Mouse (Mus musculus): ENCODE measurements around the gene Gli2. TPM values are rescaled to one million over a fixed set of nuclear protein-coding genes. Genes with fewer than 3 reads are reported as not detected.

Gene Gli2
- polyA plus RNA-seq, 1 experiment from 2014 or later = 4.0 TPM

DNA sequence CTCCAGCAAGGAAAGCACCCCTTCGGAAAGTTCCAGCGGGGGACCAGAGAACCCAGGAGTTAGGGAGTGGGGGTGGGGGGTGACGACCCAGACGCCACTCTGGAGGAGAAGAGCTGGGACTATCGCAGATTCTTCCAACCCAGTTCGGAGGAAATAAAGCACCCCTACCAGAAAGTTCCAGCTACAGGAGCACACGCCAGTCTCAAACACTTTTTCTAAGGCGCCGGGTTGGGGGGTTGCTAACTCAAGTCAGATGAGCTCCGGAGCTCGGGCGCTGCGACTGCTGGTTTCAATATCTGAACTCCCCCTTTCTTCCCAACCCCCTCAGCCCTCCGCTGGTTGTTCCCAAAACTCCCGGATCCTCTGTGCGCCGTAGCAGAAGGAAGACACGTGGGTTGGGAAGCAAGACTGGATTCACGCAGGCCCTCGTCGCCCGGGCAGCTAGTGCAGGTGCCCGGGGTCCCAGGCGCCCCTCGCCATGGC, 494 bp upstream of the Gli2 start:
- ATAC-seq = peak; percentile 31
- peak overlapping the region; percentile 59 for H3K9ac ChIP-seq (replicated peaks; ENCODE audit: low read depth, low read length)
- no peaks in the 10 kb centered on the region for H3K36me3 ChIP-seq (ENCODE audit: control insufficient read depth, insufficient read depth)
- peak overlapping the region; percentile 53 for H3K4me3 ChIP-seq (replicated peaks; ENCODE audit: low read length)
- H3K27me3 ChIP-seq (replicated peaks; ENCODE audit: control insufficient read depth, insufficient read depth, low read length) = no peaks in the 10 kb centered on the region
- H3K4me1 ChIP-seq (replicated peaks; ENCODE audit: control insufficient read depth, insufficient read depth, low read length) = peaks cover 43% of the 10 kb centered on the region
- WGBS = 0% methylated on average over 25 of the region's 25 CpGs
- no peaks in the 10 kb centered on the region for H3K9me3 ChIP-seq (ENCODE audit: control insufficient read depth, low read length)
- peak overlapping the region; percentile 93 for H3K4me2 ChIP-seq (ENCODE audit: low read length)
- peak overlapping the region; percentile 79 for H3K27ac ChIP-seq (ENCODE audit: low read length)

DNA sequence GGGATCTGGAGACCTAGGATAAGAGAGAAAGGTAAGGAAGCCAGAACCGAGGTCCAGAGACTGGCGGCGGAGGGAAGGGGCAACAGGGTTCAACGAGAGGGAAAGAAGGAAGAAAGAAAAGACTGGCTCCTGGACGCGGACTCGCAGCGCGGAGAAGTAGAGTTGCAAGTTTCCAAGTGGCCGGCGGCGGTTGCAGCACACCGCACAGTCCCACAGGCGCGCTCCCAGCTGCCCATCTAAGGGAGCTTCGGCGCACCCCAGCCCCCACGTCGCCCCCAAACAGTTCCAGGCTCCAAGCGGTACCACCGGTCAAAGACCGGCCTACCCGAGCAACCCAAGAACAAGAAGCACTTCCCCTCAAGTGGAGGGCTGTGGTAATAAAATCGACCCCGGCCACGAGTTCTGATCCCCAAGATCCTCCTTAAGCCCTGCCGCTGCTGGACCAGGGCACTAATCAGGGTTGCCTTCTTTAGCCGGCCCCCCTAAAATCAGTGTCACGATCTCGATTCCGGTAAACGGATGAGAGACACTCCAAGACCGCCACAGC, 715 bp downstream of the Gli2 start:
- Histone ChIP-seq H3K27ac (ENCODE audit: low read length) (peak overlapping the region; percentile 79), H3K27me3 (replicated peaks; ENCODE audit: control insufficient read depth, insufficient read depth, low read length) (no peaks in the 10 kb centered on the region), H3K36me3 (ENCODE audit: control insufficient read depth, insufficient read depth) (no peaks in the 10 kb centered on the region), H3K4me3 (replicated peaks; ENCODE audit: low read length) (peak overlapping the region; percentile 53), H3K4me1 (replicated peaks; ENCODE audit: control insufficient read depth, insufficient read depth, low read length) (peaks cover 50% of the 10 kb centered on the region), H3K9ac (replicated peaks; ENCODE audit: low read depth, low read length) (peak overlapping the region; percentile 58), H3K4me2 (ENCODE audit: low read length) (peak overlapping the region; percentile 93), H3K9me3 (ENCODE audit: control insufficient read depth, low read length) (no peaks in the 10 kb centered on the region)
- ATAC-seq = no peak
- whole genome bisulfite sequencing = under 1% methylated on average over 33 of the region's 33 CpGs

DNA sequence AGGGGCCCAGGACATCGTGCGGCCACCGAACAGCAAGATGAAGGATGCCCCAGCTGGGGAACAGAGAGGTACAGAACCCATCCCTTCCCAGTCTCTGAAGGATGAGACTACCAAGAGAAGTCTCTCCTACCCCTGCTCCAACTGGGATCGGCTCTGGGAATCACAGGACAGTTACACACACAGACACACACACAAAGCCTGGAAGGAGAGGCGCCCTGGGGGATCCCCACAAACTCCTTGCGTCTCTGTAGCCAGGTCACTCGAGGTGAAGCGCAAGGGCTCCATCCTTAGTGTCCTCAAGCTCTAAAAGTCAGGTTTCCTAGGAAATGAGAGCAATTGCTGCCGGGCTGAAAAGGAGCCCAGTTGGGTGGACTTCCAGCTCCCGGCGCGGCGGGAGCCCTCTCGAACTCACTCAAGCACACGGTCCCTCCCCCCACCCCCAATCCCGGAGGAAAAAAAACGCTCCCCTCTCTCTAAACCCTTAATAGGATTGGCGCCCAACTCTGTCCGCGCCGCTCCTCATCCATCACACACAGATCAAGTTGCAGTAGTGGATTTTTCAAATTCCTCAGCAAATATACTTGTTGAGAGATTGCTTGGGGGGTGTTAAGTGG, 1.4 kb downstream of the Gli2 start:
- H3K9me3 ChIP-seq (ENCODE audit: control insufficient read depth, low read length) = no peaks in the 10 kb centered on the region
- peak overlapping the region; percentile 58 for H3K9ac ChIP-seq (replicated peaks; ENCODE audit: low read depth, low read length)
- peaks cover 54% of the 10 kb centered on the region for H3K4me1 ChIP-seq (replicated peaks; ENCODE audit: control insufficient read depth, insufficient read depth, low read length)
- under 1% methylated on average over 21 of the region's 21 CpGs for WGBS
- peak overlapping the region; percentile 93 for H3K4me2 ChIP-seq (ENCODE audit: low read length)
- H3K4me3 ChIP-seq (replicated peaks; ENCODE audit: low read length) = peak overlapping the region; percentile 53
- ATAC-seq = no peak
- H3K36me3 ChIP-seq (ENCODE audit: control insufficient read depth, insufficient read depth) = no peaks in the 10 kb centered on the region
- peak overlapping the region; percentile 79 for H3K27ac ChIP-seq (ENCODE audit: low read length)
- H3K27me3 ChIP-seq (replicated peaks; ENCODE audit: control insufficient read depth, insufficient read depth, low read length) = no peaks in the 10 kb centered on the region

DNA sequence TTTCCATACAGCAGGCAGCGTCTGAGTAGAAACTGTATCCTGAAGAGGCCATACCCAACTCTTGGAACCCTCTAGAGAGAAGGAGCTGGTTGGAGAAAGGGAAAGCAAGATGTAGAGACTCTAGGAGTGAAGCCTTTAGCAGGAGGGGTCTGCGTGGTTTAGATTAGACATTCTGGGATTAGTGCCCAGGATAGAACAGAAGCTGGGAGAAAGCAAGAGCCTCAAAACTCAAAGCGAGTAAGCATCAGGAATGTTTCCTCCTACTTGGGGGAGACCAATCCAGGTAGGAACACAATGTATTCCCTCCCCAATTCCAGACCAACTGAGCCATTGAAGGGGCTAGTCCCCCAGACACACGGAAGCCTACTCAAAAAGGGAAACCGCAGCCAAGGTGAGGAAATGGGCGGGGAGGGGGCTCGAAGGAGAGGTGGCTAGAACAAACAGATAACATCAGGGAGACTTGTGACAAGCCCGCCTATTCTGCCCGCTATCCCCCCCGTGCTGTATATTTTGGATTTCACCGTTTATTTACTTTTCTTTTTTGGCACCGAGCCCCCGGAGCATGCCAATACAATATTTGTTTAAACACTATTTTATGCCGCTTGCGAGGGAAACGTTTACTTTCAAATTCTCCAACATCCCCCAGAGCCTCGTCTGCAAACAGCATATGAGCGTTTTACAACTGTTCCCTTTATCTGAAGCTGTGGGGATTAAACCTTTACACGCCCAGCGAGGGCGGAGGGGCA, 2.1 kb downstream of the Gli2 start:
- peaks cover 54% of the 10 kb centered on the region for H3K4me1 ChIP-seq (replicated peaks; ENCODE audit: control insufficient read depth, insufficient read depth, low read length)

DNA sequence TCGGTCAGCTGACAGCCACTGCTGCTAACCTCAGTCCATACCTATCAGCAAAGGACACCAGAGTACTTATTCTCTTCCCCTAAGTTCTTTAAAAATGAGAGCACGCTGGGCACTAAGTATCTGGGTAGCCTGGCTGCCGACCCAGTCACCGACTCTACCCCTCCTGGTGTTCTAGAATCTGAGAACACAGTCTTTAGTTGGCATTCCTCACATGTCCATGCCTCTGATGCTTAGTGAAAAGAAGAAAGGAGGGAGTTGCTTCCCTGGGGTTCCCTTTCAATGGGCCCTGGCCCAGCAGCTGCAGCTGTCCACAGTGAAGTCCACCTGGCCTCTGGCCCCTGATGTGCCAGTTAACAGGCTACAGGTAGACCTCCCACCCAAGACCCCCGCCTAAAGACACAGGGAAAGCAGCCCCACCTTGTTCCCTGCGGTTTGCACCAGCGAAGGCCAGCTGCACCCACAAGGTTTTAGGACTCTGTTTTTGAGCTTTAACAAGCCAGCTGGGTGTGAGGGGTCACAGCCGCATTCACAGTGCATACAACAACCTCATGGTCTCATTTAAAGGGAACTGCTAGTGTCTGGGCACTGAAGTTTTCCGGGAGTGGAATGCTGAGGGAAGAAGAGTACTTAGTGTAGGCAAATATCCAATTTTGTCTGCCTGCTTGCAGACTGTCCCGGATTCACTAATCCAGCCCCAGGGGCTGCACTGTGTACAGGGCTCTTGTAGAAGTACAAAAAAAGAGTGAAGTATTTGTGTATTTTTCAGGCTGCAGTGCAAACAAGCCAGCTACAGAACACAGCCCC, 3.4 kb downstream of the Gli2 start:
- 5% methylated on average over 10 of the region's 10 CpGs for whole genome bisulfite sequencing
- Histone ChIP-seq H3K9ac (replicated peaks; ENCODE audit: low read depth, low read length) (no peak overlapping the region), H3K4me1 (replicated peaks; ENCODE audit: control insufficient read depth, insufficient read depth, low read length) (peaks cover 54% of the 10 kb centered on the region)

More for the DNA sequence above, 2.1 kb downstream of the Gli2 start:
- Histone ChIP-seq H3K9ac (replicated peaks; ENCODE audit: low read depth, low read length) (peak overlapping the region; percentile 58), H3K4me3 (replicated peaks; ENCODE audit: low read length) (peak overlapping the region; percentile 53), H3K27me3 (replicated peaks; ENCODE audit: control insufficient read depth, insufficient read depth, low read length) (no peaks in the 10 kb centered on the region), H3K27ac (ENCODE audit: low read length) (peak overlapping the region; percentile 19), H3K9me3 (ENCODE audit: control insufficient read depth, low read length) (no peaks in the 10 kb centered on the region), H3K4me2 (ENCODE audit: low read length) (peak overlapping the region; percentile 93), H3K36me3 (ENCODE audit: control insufficient read depth, insufficient read depth) (no peaks in the 10 kb centered on the region)
- ATAC-seq = no peak
- 3% methylated on average over 21 of the region's 21 CpGs for WGBS

DNA sequence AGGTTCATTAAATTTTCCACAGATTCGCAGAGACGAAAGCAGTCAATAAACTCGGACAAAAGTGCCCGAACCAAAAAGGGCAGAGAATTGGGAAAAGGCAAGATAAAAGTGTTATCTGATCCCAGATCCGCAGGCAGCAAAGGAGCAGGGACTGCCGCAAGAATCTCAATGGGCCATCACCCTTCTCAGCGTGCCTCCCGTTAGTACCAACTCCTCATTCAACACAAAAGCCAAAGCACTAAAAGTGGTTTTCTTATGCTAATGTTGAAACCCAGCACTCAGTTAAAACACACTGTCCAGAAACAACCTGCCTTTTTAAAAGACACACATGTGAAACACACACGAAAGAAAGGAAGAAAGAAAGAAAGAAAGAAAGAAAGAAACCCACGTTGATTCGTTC, 4.4 kb downstream of the Gli2 start:
- Histone ChIP-seq H3K4me1 (replicated peaks; ENCODE audit: control insufficient read depth, insufficient read depth, low read length) (peaks cover 48% of the 10 kb centered on the region), H3K36me3 (ENCODE audit: control insufficient read depth, insufficient read depth) (no peaks in the 10 kb centered on the region), H3K27me3 (replicated peaks; ENCODE audit: control insufficient read depth, insufficient read depth, low read length) (no peaks in the 10 kb centered on the region), H3K27ac (ENCODE audit: low read length) (peak overlapping the region; percentile 49), H3K9ac (replicated peaks; ENCODE audit: low read depth, low read length) (peak overlapping the region; percentile 58), H3K9me3 (ENCODE audit: control insufficient read depth, low read length) (no peaks in the 10 kb centered on the region), H3K4me2 (ENCODE audit: low read length) (peak overlapping the region; percentile 64), H3K4me3 (replicated peaks; ENCODE audit: low read length) (no peak overlapping the region)
- under 1% methylated on average over 11 of the region's 11 CpGs for WGBS
- ATAC-seq = no peak

More for the DNA sequence above, 3.4 kb downstream of the Gli2 start:
- no peak for ATAC-seq
- no peaks in the 10 kb centered on the region for H3K36me3 ChIP-seq (ENCODE audit: control insufficient read depth, insufficient read depth)
- peak overlapping the region; percentile 73 for H3K27ac ChIP-seq (ENCODE audit: low read length)
- H3K27me3 ChIP-seq (replicated peaks; ENCODE audit: control insufficient read depth, insufficient read depth, low read length) = no peaks in the 10 kb centered on the region
- no peaks in the 10 kb centered on the region for H3K9me3 ChIP-seq (ENCODE audit: control insufficient read depth, low read length)
- 0 out of 2 replicates have a peak overlapping the region, but pooled peaks have one; percentile 24 for H3K4me2 ChIP-seq (ENCODE audit: low read length)
- no peak overlapping the region for H3K4me3 ChIP-seq (replicated peaks; ENCODE audit: low read length)

DNA sequence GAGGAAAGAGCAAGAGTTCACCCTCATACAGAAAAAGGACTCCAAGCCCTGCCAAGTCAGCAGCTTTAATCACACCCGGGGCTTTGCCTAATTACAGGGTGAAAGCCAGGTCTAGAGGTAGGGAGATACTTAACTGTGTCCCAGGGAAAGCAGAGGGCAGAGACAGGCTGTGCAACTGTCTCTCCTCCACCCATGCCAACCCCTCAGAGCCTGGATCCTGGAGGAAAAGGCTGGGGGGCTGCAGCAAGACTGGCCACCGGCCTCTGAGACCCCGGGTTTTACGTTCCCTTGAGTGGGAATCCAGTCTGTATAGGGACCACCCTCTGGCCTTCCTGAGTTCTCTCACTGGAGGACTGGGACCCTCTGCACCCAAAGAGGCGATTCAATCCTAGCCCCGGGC, 4.9 kb downstream of the Gli2 start:
- Histone ChIP-seq H3K4me1 (replicated peaks; ENCODE audit: control insufficient read depth, insufficient read depth, low read length) (peaks cover 44% of the 10 kb centered on the region), H3K9ac (replicated peaks; ENCODE audit: low read depth, low read length) (peak overlapping the region; percentile 58), H3K27me3 (replicated peaks; ENCODE audit: control insufficient read depth, insufficient read depth, low read length) (no peaks in the 10 kb centered on the region), H3K27ac (ENCODE audit: low read length) (peak overlapping the region; percentile 49), H3K4me3 (replicated peaks; ENCODE audit: low read length) (peak overlapping the region; percentile 49), H3K36me3 (ENCODE audit: control insufficient read depth, insufficient read depth) (no peaks in the 10 kb centered on the region), H3K9me3 (ENCODE audit: control insufficient read depth, low read length) (no peaks in the 10 kb centered on the region), H3K4me2 (ENCODE audit: low read length) (peak overlapping the region; percentile 64)
- no peak for ATAC-seq
- 1% methylated on average over 6 of the region's 6 CpGs for WGBS

DNA sequence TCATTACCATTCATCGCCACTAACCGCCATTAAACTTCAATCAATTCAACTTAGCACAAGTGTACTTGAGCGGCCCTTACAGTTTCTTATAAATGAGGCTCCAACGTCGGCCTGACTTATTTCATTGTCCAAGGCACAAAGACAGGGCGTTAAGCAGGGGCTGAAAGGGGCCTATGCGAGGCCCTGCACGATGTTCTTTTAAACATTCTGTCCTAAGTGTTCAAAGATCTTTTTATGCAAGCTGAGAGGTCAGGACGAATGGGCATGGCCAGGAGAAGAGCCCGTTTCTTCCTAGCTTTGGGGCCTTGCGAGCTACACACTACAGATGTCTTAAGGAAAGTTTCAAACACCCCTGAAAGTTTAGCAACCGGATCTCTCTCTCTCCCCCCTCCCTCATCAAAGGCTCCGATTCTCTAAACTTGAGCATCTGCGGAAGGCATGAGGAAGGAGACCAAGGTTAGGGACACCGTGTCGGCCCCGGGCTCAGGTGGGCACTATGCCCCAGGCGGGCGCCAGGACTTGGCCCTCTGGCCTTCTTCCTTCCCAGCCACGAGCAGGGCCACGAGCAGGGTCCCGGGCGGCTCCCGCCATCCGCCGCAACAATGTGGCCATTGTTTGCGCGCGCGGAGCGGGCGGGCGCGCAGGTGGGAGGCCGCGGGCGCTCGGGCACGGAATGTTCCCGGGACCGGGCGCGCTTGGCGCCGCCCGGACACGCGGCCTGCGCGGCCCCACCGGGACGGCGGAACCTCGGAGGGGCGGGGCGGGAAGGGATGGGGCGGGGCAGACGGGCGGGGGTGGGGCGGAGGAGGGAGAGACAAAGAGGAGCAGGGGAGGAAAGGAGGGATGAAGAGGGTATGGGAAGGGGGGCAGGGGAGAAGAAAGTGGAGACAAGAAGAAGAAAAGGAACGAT, 5.7 kb downstream of the Gli2 start:
- Histone ChIP-seq H3K9ac (replicated peaks; ENCODE audit: low read depth, low read length) (peak overlapping the region; percentile 73), H3K4me1 (replicated peaks; ENCODE audit: control insufficient read depth, insufficient read depth, low read length) (peaks cover 39% of the 10 kb centered on the region), H3K27me3 (replicated peaks; ENCODE audit: control insufficient read depth, insufficient read depth, low read length) (no peaks in the 10 kb centered on the region), H3K27ac (ENCODE audit: low read length) (peak overlapping the region; percentile 83), H3K4me3 (replicated peaks; ENCODE audit: low read length) (peak overlapping the region; percentile 49), H3K4me2 (ENCODE audit: low read length) (peak overlapping the region; percentile 64), H3K36me3 (ENCODE audit: control insufficient read depth, insufficient read depth) (no peaks in the 10 kb centered on the region), H3K9me3 (ENCODE audit: control insufficient read depth, low read length) (no peaks in the 10 kb centered on the region)
- under 1% methylated on average over 54 of the region's 61 CpGs for WGBS
- ATAC-seq = peak; percentile 52
